In genomic region chr1:78328646-78329045, GRCm38 (mm10) we compare ENCODE assay signal across 18 mouse cellular contexts. TPM values are rescaled to one million over a fixed set of nuclear protein-coding genes. Genes with fewer than 3 reads are reported as not detected.
"Had no signal": no experiment of that assay in that cellular context is flagged by ENCODE, and none has a peak within 500 bp of the region (broad histone marks: within the 10 kb centered on the region; RNA-seq: fewer than 3 reads in every experiment).

No protein-coding gene starts in this region.

- H3K4me1 ChIP-seq: lung, embryonic 15.5 days; megakaryocyte, embryonic 14.5 days; midbrain, embryonic 13.5 days; midbrain, embryonic 15.5 days; neural tube, embryonic 12.5 days; stomach, embryonic 15.5 days had no signal

- H3K9ac ChIP-seq: lung, embryonic 15.5 days; midbrain, embryonic 13.5 days; midbrain, embryonic 15.5 days; neural tube, embryonic 12.5 days; stomach, embryonic 15.5 days had no signal

- H3K4me2 ChIP-seq: lung, embryonic 15.5 days; midbrain, embryonic 11.5 days; midbrain, embryonic 13.5 days; midbrain, embryonic 15.5 days; neural tube, embryonic 12.5 days; stomach, embryonic 15.5 days had no signal

- H3K9me3 ChIP-seq: lung, embryonic 15.5 days; midbrain, embryonic 13.5 days; midbrain, embryonic 15.5 days; neural tube, embryonic 12.5 days; stomach, embryonic 15.5 days had no signal

- H3K27ac ChIP-seq: lung, embryonic 15.5 days; macrophage; midbrain, embryonic 13.5 days; midbrain, embryonic 15.5 days; neural tube, embryonic 12.5 days; stomach, embryonic 15.5 days; stomach, postnatal 0 days had no signal

- H3K4me3 ChIP-seq: lung, embryonic 15.5 days; megakaryocyte, embryonic 14.5 days; midbrain, embryonic 13.5 days; midbrain, embryonic 15.5 days; neural tube, embryonic 12.5 days; stomach, embryonic 15.5 days had no signal

- DNase-seq: lung, adult 2 months; lung, postnatal 14 days; lung, postnatal 36 days; right cerebral cortex, postnatal 14 days; thymus, adult 2 months; thymus, postnatal 25 days; thymus, postnatal 4 days had no signal

- H3K27me3 ChIP-seq: lung, embryonic 15.5 days; megakaryocyte, embryonic 14.5 days; midbrain, embryonic 13.5 days; midbrain, embryonic 15.5 days; neural tube, embryonic 12.5 days; stomach, embryonic 15.5 days had no signal

- ATAC-seq: lung, postnatal 0 days; midbrain, embryonic 13.5 days; midbrain, embryonic 15.5 days had no signal

- H3K36me3 ChIP-seq: lung, embryonic 15.5 days; midbrain, embryonic 13.5 days; midbrain, embryonic 15.5 days; neural tube, embryonic 12.5 days; stomach, embryonic 15.5 days had no signal

RNA-seq across cellular contexts. Expression of gene Sgpp2, which starts 18.5 kb away (rescaled TPM):
- total RNA-seq: megakaryocyte progenitor cell, adult 5-6 weeks had no signal
- polyA plus RNA-seq: macrophage had no signal
